Mouse (Mus musculus) hindbrain, embryonic 12.5 days (tissue): ENCODE measurements at regions not wholly inside any gene's neighbourhood (a gene's known extent, or its start where the extent isn't known, plus 50 kb on each side); places are given as distances from the start of the nearest gene placed in this dataset.

Experiments
- ATAC-seq: fragments of 200-750 bp; cut with Nextera tagmentation; 2 replicates; pipeline ENCODE4 v1.8.0; 2017; ENCODE audit warnings: moderate TSS enrichment; ENCODE audit not compliant: low FRiP score
- H3K27ac ChIP-seq: fragments of 300-500 bp; sonication (generic); 2 replicates; pipeline ENCODE4 v1.5.1; 2016; ENCODE audit warnings: mild to moderate bottlenecking
- H3K27me3 ChIP-seq: fragments of 300-500 bp; sonication (generic); 2 replicates; pipeline ENCODE4 v1.6.1; 2016; ENCODE audit warnings: mild to moderate bottlenecking
- H3K36me3 ChIP-seq: fragments of 300-500 bp; sonication (generic); 2 replicates; pipeline ENCODE4 v1.6.1; 2016; ENCODE audit warnings: mild to moderate bottlenecking
- H3K4me1 ChIP-seq: fragments of 300-500 bp; sonication (generic); 2 replicates; pipeline ENCODE4 v1.6.1; 2016
- H3K4me2 ChIP-seq: fragments of 300-500 bp; sonication (generic); replicated peaks from 2 replicates; pipeline ENCODE4 v1.6.1; 2016; ENCODE audit warnings: mild to moderate bottlenecking
- H3K4me3 ChIP-seq: fragments of 300-500 bp; sonication (generic); 2 replicates; pipeline ENCODE4 v1.5.1; 2016; ENCODE audit warnings: mild to moderate bottlenecking
- H3K9ac ChIP-seq: fragments of 300-500 bp; sonication (generic); 2 replicates; pipeline ENCODE4 v1.6.1; 2016; ENCODE audit warnings: mild to moderate bottlenecking, moderate library complexity
- H3K9me3 ChIP-seq: fragments of 300-500 bp; sonication (generic); replicated peaks from 2 replicates; pipeline ENCODE4 v1.6.1; 2016; ENCODE audit warnings: mild to moderate bottlenecking
- whole genome bisulfite sequencing: fragments of 180-500 bp; shearing (Covaris S2); methylation state at CpG from one replicate; pipeline ENCODE4 v1.1.7; 2016; 5-methylcytosine and 5-hydroxymethylcytosine counted together

GRCm38 (mm10) chr5:73887306-73887958, 180.8 kb downstream of the Usp46 start:
- H3K4me1 ChIP-seq = no peaks in the 10 kb centered on the region; the same call in 1 of the 2 replicates
- H3K9me3 ChIP-seq = no peaks in the 10 kb centered on the region
- H3K4me2 ChIP-seq = no peak overlapping the region
- no peak for ATAC-seq
- no peak overlapping the region for H3K9ac ChIP-seq
- no peak overlapping the region for H3K27ac ChIP-seq
- H3K36me3 ChIP-seq = no peaks in the 10 kb centered on the region
- no peak overlapping the region for H3K4me3 ChIP-seq
- H3K27me3 ChIP-seq = no peaks in the 10 kb centered on the region
- 75% methylated on average over 8 of the region's 8 CpGs for WGBS

GRCm38 (mm10) chr5:73888391-73888790, 179.8 kb downstream of the Usp46 start:
- Histone ChIP-seq H3K9ac (no peak overlapping the region), H3K4me3 (no peak overlapping the region), H3K4me1 (no peaks in the 10 kb centered on the region; the same call in 1 of the 2 replicates), H3K9me3 (no peaks in the 10 kb centered on the region), H3K4me2 (no peak overlapping the region), H3K36me3 (no peaks in the 10 kb centered on the region), H3K27me3 (no peaks in the 10 kb centered on the region), H3K27ac (no peak overlapping the region)
- WGBS = 37% methylated on average over 2 of the region's 2 CpGs
- ATAC-seq = no peak

- Histone ChIP-seq H3K4me2 (no peak overlapping the region), H3K4me1 (no peaks in the 10 kb centered on the region; the same call in 1 of the 2 replicates), H3K27me3 (no peaks in the 10 kb centered on the region), H3K4me3 (no peak overlapping the region), H3K9ac (no peak overlapping the region), H3K9me3 (0 out of 2 replicates have a peak, but pooled peaks cover 2% of the 10 kb centered on the region), H3K27ac (no peak overlapping the region), H3K36me3 (no peaks in the 10 kb centered on the region)
- 61% methylated on average over 1 of the region's 1 CpGs for WGBS
- ATAC-seq = no peak
These were observed 178.9 kb downstream of the Usp46 start for GRCm38 (mm10) chr5:73889342-73889741.

GRCm38 (mm10) chr5:73890942-73891341, 177.3 kb downstream of the Usp46 start:
- Histone ChIP-seq H3K4me2 (no peak overlapping the region), H3K9me3 (0 out of 2 replicates have a peak, but pooled peaks cover 6% of the 10 kb centered on the region), H3K4me1 (no peaks in the 10 kb centered on the region; the same call in 1 of the 2 replicates), H3K36me3 (no peaks in the 10 kb centered on the region), H3K27me3 (no peaks in the 10 kb centered on the region), H3K9ac (no peak overlapping the region), H3K4me3 (no peak overlapping the region), H3K27ac (no peak overlapping the region)
- no peak for ATAC-seq
- 85% methylated on average over 4 of the region's 4 CpGs for WGBS

GRCm38 (mm10) chr5:73891606-73892005, 176.6 kb downstream of the Usp46 start:
- no peaks in the 10 kb centered on the region for H3K36me3 ChIP-seq
- no peaks in the 10 kb centered on the region for H3K27me3 ChIP-seq
- H3K4me3 ChIP-seq = no peak overlapping the region
- H3K9me3 ChIP-seq = 0 out of 2 replicates have a peak, but pooled peaks cover 6% of the 10 kb centered on the region
- H3K4me2 ChIP-seq = no peak overlapping the region
- H3K27ac ChIP-seq = no peak overlapping the region
- no peaks in the 10 kb centered on the region; the same call in 1 of the 2 replicates for H3K4me1 ChIP-seq
- WGBS = 83% methylated on average over 11 of the region's 11 CpGs
- ATAC-seq = no peak
- H3K9ac ChIP-seq = no peak overlapping the region

GRCm38 (mm10) chr5:73892440-73893225, 175.6 kb downstream of the Usp46 start:
- H3K36me3 ChIP-seq = no peaks in the 10 kb centered on the region
- H3K27ac ChIP-seq = no peak overlapping the region
- no peak overlapping the region for H3K4me3 ChIP-seq
- no peaks in the 10 kb centered on the region for H3K27me3 ChIP-seq
- H3K9me3 ChIP-seq = 0 out of 2 replicates have a peak, but pooled peaks cover 6% of the 10 kb centered on the region
- 55% methylated on average over 4 of the region's 4 CpGs for WGBS
- no peak for ATAC-seq
- H3K9ac ChIP-seq = no peak overlapping the region
- no peaks in the 10 kb centered on the region; the same call in 1 of the 2 replicates for H3K4me1 ChIP-seq
- no peak overlapping the region for H3K4me2 ChIP-seq

- Histone ChIP-seq H3K36me3 (no peaks in the 10 kb centered on the region), H3K4me1 (no peaks in the 10 kb centered on the region; the same call in 1 of the 2 replicates), H3K27ac (no peak overlapping the region), H3K9ac (no peak overlapping the region), H3K4me2 (no peak overlapping the region), H3K4me3 (no peak overlapping the region), H3K27me3 (no peaks in the 10 kb centered on the region), H3K9me3 (0 out of 2 replicates have a peak, but pooled peaks cover 6% of the 10 kb centered on the region)
- ATAC-seq = no peak
- 93% methylated on average over 5 of the region's 5 CpGs for WGBS
These were observed 173.0 kb downstream of the Usp46 start for GRCm38 (mm10) chr5:73895186-73895585.

GRCm38 (mm10) chr5:73896785-73897184, 171.4 kb downstream of the Usp46 start:
- H3K27me3 ChIP-seq = no peaks in the 10 kb centered on the region
- no peak overlapping the region for H3K27ac ChIP-seq
- H3K36me3 ChIP-seq = no peaks in the 10 kb centered on the region
- no peak for ATAC-seq
- 0 out of 2 replicates have a peak, but pooled peaks cover 6% of the 10 kb centered on the region for H3K9me3 ChIP-seq
- no peak overlapping the region for H3K4me3 ChIP-seq
- H3K4me1 ChIP-seq = no peaks in the 10 kb centered on the region; the same call in 1 of the 2 replicates
- no peak overlapping the region for H3K4me2 ChIP-seq
- WGBS = 100% methylated on average over 1 of the region's 1 CpGs
- no peak overlapping the region for H3K9ac ChIP-seq

- no peaks in the 10 kb centered on the region for H3K4me1 ChIP-seq
- H3K9me3 ChIP-seq = no peaks in the 10 kb centered on the region
- H3K4me2 ChIP-seq = no peak overlapping the region
- no peak overlapping the region for H3K9ac ChIP-seq
- H3K4me3 ChIP-seq = no peak overlapping the region
- no peak for ATAC-seq
- H3K27me3 ChIP-seq = no peaks in the 10 kb centered on the region
- 95% methylated on average over 1 of the region's 1 CpGs for WGBS
- H3K27ac ChIP-seq = no peak overlapping the region
- H3K36me3 ChIP-seq = no peaks in the 10 kb centered on the region
These were observed 166.6 kb downstream of the Usp46 start for GRCm38 (mm10) chr5:73901651-73902050.

- no peak for ATAC-seq
- H3K36me3 ChIP-seq = no peaks in the 10 kb centered on the region
- H3K9ac ChIP-seq = no peak overlapping the region
- H3K4me1 ChIP-seq = no peaks in the 10 kb centered on the region
- H3K27ac ChIP-seq = no peak overlapping the region
- 55% methylated on average over 7 of the region's 7 CpGs for WGBS
- no peak overlapping the region for H3K4me3 ChIP-seq
- no peak overlapping the region for H3K4me2 ChIP-seq
- H3K9me3 ChIP-seq = no peaks in the 10 kb centered on the region
- H3K27me3 ChIP-seq = no peaks in the 10 kb centered on the region
These were observed 165.6 kb downstream of the Usp46 start for GRCm38 (mm10) chr5:73902470-73903218.

- no peaks in the 10 kb centered on the region for H3K27me3 ChIP-seq
- ATAC-seq = no peak
- 52% methylated on average over 8 of the region's 8 CpGs for WGBS
- no peak overlapping the region for H3K4me2 ChIP-seq
- no peaks in the 10 kb centered on the region for H3K4me1 ChIP-seq
- H3K4me3 ChIP-seq = no peak overlapping the region
- H3K27ac ChIP-seq = no peak overlapping the region
- H3K9me3 ChIP-seq = no peaks in the 10 kb centered on the region
- H3K36me3 ChIP-seq = no peaks in the 10 kb centered on the region
- no peak overlapping the region for H3K9ac ChIP-seq
These were observed 165.0 kb downstream of the Usp46 start for GRCm38 (mm10) chr5:73903219-73903570.

GRCm38 (mm10) chr5:73904146-73904811, 164.0 kb downstream of the Usp46 start:
- 91% methylated on average over 8 of the region's 8 CpGs for WGBS
- Histone ChIP-seq H3K4me1 (no peaks in the 10 kb centered on the region), H3K9me3 (no peaks in the 10 kb centered on the region), H3K36me3 (no peaks in the 10 kb centered on the region), H3K9ac (no peak overlapping the region), H3K4me2 (no peak overlapping the region), H3K27ac (no peak overlapping the region), H3K4me3 (no peak overlapping the region), H3K27me3 (no peaks in the 10 kb centered on the region)
- ATAC-seq = no peak
